Mouse (Mus musculus): Measurements from ENCODE around the gene Znrd1as.
A peak's percentile ranks its signal among the peaks of the same experiment; 100 is the strongest.

The Znrd1as gene

DNA sequence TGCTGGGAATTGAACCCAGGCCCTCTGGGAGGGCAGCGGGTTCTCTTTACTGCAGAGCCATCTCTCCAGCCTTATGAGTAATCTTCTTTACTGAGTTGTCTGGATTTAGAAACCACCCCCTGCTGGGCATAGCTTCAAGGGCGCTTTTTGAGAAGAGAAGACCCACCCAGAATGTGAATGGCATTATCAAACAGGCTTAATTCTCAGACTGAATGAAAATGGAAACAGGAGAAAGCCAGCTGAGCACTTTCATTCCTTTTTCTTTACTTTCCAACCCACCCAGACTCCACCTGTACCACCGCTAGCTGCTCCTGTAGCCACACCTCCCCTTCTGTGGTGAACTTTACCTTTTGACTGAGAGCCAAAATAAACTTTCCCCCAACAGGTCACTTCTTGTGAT, 37.1 kb downstream of the Znrd1as start:
- no peak for DNase-seq (ENCODE audit: low read depth, low spot score)

DNA sequence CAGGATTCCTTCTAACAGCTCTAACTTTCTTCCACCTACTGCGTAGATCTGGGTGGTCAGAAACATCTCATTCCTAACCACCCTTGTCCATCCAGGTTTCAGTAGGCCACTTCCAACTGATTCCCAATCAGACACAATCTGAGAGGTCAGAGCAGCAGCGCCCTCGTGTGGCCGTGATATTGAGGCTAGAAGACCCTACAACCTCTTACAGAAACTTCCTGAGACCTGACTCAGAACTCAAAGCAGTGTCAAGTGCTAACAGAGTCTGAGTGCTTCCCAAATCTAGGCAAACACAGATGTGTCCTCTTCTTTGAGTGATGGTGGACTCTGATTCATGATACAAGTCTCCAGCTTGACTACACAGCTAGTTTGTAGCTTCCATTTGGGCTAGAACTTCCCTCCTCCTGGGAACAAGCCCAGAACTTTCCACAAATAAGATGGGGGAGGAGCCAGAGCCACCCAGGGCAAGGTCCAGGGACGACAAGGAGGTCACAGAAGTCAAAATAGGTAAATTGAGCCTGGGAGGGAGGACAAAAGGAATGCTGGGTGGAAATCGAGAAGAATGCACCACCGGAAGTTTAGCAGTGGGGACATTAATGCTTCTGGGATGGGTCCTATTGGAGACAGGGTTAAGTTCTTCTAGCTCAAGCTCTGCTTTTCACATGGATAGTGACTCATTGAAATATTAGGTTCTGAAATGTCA, 38.8 kb downstream of the Znrd1as start:
- peak; percentile 26 for DNase-seq (ENCODE audit: low read depth, low spot score)

DNA sequence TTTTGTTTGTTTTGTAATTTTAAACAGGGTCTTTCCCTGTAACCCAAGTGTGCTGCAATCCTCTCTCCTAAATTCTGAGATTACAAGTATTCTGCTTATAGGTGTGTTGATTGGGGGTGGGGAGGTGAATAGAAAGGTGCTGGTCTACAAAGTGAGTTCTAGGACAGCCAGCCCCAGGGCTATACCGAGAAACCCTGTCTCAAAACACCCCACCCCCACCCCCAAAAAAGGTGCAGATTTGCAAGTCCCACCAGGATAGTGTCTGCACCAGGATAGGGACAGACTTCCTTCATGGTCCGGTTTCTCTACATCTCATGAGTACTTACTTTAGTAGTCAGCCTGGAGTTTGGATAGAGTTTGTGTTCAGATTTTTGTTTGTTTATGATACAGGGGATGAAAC, 40.1 kb downstream of the Znrd1as start:
- DNase-seq (ENCODE audit: low read depth, low spot score): no peak

DNA sequence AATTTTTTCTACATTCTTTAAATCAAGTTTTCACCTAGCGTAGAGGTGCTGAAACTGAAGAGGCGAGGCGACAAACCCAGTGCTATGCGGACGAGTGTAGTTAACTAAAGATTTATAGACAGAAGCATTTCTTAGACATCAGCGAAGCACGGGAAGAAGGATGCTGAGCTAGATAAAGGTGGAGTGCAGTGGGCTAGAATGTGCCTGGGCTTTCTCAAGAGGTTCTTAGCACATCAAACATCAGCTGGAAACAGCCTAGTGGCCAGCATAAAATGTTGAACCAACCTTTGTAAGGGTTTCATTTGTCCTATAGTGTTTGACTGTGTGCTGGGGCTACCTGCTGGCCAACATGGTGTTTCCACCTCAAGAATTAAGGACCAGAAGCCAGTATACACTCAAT, 42.5 kb downstream of the Znrd1as start, which contains the start of gene Zfp57:
TSS of gene Zfp57 (plus strand) at position 301 of the 400 bp plus-strand sequence.
- DNase-seq (ENCODE audit: low read depth, low spot score): no peak

- DNase-seq (ENCODE audit: low read depth, low spot score): no peak
Measured at GRCm38 (mm10) chr17:37002364-37003330, 44.3 kb downstream of the Znrd1as start.

DNA sequence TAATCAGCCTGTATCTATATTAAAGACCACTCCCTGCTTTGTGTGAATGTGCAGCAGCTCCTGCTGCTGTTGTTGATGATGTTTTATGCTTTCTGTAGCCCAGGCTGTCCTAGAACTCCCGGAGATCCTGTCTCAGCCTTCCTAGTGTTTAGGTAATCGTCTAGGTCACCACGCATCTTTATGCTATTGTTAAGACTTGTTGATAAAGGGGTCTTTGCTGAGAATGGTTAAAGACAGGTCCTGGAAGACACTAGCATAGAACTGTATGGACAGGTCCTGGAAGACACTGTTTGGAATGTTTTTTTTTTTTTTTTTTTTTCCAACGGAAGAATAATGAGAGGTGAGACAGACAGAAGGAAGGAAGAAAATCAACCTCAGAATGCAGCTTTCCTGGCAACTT, 45.0 kb downstream of the Znrd1as start:
- DNase-seq (ENCODE audit: low read depth, low spot score): no peak

DNA sequence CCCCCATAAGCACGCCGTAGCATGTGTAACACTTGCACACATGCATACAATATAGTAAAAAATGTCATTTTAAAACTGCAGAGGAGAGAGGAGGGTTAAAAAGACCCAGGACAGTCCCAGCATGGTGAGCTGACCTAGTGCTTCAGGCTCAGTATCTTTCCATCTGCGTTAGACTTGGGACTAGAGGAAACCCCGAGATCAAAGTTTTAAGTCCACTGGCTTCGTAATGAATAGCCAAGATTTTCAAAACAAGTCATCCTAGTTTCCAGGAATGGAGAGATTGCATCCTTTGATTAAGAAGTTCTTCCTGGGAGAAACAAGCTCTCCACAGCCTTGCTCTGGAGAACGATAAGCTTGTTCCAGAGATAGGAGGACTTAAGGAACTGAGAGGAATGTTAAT, 49.8 kb downstream of the Znrd1as start:
- DNase-seq (ENCODE audit: low read depth, low spot score): no peak

- DNase-seq (ENCODE audit: low read depth, low spot score): no peak
Measured at GRCm38 (mm10) chr17:37009460-37010042, 51.2 kb downstream of the Znrd1as start.

- no peak for DNase-seq (ENCODE audit: low read depth, low spot score)
Measured at GRCm38 (mm10) chr17:37011719-37012118, 53.3 kb downstream of the Znrd1as start.

DNA sequence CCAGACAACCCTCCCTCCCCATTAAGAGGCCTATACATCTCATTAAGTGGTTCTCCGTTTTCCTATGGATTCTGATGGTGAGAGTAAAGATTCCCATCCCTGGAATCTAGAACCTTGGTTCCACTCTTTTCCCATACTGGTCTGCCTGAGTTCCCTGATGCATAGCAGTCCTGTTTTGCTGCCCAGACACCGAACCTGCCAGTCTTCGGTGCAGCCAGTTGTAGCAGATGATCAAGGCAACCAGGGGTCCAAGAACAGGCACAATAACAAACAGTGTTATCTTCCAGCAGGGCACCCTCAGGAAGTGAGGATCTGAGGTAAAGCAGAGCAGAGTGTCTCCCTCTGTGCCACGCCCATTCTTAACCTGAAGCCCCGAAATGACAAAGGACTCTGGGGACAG, 53.7 kb downstream of the Znrd1as start:
- DNase-seq (ENCODE audit: low read depth, low spot score): no peak

All from retina, adult 2 months (tissue).